Mouse (Mus musculus) v-Abl transformed pro-B cells (cell line): ENCODE data around the gene Fam3b.

ENCODE experiments used
- in situ Hi-C, 2 experiments: fragments of 400-800 bp; cut with MboI; formaldehyde crosslinking; loops; one replicate each; pipeline ENCODE4 v1.15.1; 2025; ENCODE audit not compliant: unreplicated experiment in 2 of 2

The Fam3b gene

DNA sequence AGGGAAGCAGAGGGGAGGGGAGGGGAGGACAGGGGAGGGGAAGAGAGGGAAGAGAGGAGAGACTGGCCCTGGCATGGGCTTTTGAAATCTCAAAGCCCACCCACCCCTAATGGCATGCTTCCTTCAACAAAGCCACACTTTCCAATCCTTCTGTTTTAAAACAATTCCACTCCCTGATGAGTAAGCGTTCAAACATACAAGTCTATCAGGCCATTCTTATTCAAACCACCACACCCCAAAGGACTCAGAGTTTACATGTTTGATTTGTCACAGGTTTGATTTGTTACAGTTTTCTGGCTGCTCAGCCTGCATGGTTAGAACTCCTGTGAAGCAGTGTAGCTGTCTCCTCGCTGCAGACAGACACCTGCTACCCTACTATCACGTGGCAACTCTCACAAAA, 18.6 kb downstream of the Fam3b start:
- in situ Hi-C loops = no loop called here

DNA sequence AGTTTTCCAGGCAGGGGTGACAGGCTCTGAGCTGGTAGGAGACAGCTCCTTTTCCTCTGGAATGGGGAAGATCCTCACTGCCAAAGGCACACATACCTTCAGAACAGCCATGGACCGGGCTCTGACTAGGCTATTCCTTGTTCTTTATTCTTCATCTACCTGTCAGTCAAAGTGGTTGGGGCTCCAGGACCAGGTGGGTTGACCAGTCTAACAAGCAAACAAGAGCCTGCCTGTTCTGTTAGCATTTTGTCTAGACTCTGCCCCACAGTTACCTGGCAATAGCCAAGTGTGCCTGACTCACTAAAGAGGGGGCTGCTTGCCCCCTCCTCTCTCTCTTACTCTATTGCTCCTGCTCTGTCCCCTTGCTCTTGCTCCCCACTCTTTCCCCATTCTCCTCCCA, 22.2 kb downstream of the Fam3b start:
- in situ Hi-C loops = no loop called here

DNA sequence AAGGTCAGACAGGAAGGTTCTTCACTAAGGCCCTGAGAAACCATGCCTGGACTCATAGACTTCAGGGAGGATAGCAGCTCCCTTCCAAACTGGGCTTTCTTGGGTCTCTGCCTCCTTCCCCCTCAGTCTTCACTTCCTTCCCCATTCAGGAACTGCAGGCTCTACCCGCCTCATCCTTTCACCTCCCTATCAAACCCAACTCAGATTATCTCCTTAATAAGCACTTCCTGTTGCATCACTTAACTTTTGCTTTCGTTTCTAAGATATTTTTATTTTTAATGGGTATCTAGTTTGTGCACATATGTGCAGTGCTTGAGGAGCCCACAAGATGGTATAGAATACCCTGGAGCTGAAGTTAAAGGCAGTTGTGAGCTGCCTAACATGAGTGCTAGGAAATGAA, 36.0 kb downstream of the Fam3b start:
- in situ Hi-C loops = no loop called here

DNA sequence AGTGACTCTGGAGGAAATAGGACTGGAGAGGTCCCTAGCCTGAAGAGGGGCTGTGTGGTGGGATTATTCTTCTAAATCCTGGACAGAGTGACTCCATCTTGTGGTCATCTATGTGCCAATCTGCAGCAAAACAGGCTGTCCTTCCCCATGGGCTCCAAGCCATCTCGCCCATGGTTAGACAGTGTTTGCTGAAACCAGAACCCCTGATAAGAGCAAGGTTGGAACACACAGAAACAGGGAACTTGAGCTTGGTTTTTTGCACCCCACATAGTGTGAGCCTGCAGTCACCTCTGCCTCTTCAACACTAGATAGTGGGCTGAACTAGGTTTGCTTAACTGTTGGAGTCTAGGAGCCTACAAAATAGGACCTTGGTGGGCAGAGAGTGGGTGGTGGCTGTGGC, 38.1 kb downstream of the Fam3b start:
- in situ Hi-C loops = no loop called here

DNA sequence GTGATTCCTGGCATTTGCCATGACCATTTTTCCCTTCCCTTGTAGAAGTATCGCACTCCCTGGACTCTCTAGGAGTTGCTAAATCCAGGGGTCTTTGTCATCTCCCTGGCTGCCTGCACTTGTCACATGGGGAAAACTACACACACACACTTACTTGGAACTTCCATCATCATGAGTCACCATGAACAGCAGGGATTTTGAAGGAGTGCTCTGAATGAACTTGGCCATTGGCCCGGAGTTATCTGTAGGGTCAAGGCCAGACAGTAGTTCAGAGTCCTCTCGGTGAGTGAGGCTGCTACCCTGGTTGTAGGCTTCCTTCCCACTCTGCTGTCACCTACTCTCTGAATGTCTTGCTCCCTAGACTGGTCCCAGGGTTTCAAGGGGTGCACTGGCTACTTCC, 39.0 kb downstream of the Fam3b start:
- in situ Hi-C loops = no loop called here

DNA sequence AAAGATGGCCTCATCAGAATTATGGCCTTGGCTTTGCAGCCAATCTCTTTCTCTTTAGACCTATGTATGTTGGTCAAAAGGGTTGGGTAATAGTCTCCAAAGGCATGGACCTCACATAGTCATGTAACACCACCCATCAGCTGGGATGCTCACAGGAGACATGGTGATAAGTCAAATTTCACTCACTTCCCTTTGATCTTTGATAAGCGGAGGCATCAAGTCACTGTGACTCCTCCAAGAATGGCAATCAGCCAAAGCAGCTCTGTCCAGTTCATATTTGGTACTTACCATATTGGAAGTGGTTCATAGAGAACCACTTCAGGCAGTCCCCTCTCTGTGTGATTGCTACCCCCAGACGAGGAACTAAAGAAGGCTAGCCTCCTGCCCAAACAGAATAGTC, 39.9 kb downstream of the Fam3b start:
- in situ Hi-C loops = no loop called here

DNA sequence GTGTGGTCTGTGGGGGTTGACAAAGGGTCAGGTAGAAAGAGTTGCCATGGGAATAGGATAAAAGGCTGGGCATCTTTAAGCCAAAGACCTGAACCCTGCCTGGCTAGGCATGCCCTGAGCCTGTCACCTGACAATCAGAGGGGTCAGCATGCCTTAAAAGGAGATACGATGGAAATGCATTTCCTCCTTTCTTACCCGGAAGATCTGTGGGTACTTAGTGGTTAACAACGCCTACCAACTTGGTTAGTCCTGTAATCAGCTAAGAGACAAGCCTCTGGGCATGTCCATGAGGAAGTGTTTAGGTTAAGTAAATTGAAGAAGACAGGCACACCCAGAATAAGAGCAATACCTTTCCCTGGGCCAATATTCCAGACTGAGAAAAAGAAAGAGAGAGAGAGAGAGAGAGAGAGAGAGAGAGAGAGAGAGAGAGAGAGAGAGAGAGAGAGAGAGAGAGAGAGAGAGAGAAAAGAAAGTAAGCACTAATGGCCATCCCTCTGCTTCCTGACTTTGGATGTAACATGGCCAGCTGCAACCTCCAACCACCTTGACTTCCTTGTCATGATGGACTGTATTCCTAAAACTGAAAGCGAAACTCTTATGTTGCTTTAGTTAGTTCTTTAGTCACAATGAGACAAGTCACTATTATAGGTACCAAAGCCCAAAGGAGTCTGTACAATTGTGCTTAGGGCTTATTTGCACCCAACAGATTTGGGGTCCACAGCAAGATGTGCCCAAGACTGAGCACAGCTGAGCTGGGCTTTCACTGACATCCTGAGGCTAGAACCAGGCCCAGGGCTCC, 46.4 kb downstream of the Fam3b start:
- in situ Hi-C loops = no loop called here

DNA sequence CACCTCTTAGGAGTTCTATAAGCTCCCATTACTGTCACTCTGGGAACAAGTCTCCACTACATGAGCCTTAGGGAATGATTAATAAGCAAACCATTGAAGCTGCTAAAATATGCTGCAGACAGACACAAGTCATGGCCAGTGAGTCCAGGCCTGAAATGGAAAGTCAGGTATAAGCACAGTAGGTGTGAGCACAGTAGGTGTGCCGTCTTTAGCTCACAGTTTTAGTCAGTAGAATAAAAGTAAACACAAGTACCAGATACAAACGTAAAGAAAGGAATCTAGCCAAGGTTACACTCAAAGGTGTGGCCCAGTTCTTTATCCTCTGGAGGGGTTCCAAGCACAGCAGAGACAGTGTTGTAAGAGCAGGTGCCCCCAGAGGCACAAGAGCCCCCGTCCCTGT, 47.1 kb downstream of the Fam3b start:
- in situ Hi-C loops = no loop called here

DNA sequence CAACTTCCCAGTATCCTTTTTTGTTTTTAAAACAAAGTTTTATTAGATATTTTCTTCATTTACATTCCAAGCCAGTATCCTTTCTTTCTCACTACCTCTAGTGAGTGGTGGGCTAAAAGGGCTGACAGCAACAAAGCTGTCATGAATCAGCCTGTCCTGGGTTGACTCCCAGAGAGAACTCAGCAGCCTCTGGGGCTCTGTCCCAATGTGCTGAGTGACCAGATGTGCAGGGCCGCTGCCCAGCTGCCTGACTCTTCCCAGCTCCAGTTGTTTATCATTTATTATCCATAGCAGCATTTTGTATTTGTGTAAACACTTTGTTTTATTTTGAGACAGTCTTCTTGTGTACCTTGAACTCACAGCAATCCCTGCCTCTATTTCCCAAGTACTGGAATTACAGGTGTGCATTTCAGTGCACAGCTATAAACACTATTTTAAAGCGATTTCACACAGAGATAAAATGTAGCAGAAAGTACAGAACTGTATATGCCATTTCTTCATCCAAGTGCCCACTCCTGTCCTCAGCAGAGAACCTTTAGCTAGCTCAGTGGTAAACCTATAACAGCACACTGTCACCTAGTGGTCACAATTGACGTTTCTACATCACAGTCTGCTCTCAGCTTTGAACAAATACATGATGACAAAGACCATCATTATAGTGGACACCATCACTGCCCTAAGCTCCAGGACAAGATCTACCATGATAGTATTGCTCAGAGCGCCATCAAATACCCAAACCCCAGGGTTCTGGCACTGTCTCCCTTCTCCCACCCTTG, 48.2 kb downstream of the Fam3b start:
- in situ Hi-C loops = no loop called here

DNA sequence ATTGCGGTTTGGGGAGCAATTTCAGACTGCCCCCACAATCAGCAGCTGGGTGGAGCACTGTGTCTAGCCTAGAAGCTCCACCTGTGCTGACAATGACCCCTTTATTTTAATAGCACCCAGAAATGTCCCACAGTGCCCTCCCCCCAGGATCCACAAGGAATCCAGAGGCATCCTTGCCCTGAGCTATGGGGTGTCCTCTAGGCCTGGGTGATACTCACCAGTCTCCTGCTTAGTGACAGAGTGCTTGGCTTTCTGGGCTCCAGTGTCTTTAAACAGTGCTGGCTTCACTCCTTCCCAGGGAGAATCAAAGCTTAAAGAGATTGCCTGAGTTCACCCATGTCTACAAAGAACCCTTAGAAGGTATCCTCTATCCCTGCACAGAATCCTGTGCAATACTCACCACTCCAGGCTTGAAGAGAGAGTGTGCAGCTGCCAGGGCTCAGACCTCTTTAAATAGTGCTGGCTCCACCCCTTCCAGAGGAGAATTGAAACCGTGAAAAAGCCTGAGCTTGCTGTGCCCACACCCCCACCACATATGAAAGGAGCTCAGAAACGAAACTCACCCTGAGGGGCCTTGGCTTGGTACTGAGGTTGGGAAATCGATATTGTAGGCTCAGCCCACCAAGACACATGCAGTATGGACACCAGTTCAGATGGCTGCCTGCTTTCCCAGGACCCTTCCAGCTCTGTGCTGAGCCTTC, 52.0 kb downstream of the Fam3b start, which contains the start of gene Mx1:
Gene Mx1, minus strand, starts transcription at position 427 of the 701 bp plus-strand sequence.
- in situ Hi-C loops = no loop called here

DNA sequence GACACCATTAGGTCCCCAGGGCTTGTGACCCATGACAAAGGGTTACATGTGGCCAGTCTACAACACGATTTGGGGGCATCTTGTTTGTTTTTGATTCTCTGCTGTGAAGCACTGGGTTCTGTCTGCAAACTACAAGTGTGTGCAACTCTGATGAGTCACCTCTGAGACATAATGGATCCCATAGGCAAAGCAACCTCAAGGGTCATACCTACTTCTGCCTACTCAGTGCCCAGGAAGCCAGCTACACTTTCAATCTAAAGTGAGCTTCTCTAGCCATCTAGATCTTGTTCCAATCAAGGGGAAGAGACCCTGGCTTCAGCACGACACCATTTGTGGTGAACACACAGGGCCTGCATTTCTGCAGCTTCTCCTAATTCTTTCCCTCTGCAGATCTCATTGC, 53.3 kb downstream of the Fam3b start:
- in situ Hi-C loops = no loop called here

DNA sequence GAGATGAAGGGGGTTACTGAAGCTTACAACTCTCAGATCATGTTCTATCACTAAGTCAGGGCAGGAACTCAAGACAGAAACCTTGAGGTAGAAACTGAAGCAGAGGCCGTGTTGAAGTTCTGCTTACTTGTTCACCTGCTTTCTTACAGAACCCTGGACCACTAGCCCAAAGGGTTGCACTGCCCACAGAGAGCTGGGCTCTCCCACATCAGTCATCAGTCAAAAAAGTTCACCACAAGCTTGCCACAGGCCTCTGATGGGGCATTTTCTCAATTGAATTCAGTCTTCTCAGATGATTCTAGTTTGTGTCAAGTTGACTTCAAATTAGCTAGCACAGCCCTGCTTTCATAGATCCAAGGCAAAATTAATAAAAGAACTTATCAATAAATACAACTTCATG, 54.8 kb downstream of the Fam3b start:
- in situ Hi-C loops = no loop called here

DNA sequence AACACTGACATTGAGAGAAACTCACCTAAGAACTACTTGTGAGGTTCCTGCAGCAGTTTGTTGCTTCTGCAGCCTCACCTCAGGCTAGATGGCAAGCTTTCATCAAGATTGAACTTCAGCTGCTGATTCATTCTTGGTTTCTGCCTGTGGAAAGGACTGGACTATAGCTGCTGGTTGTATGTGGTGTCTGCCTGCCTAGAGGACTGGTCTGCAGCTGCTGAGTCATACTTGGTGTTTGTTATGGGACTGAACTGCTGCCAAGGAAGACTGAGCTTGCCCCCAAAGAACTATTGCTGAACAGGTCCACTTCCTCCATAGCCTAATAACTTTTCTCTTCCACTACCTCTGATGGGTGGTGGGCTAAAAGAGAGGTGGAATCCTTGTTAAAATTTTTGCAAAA, 67.2 kb downstream of the Fam3b start:
- in situ Hi-C loops = no loop called here

DNA sequence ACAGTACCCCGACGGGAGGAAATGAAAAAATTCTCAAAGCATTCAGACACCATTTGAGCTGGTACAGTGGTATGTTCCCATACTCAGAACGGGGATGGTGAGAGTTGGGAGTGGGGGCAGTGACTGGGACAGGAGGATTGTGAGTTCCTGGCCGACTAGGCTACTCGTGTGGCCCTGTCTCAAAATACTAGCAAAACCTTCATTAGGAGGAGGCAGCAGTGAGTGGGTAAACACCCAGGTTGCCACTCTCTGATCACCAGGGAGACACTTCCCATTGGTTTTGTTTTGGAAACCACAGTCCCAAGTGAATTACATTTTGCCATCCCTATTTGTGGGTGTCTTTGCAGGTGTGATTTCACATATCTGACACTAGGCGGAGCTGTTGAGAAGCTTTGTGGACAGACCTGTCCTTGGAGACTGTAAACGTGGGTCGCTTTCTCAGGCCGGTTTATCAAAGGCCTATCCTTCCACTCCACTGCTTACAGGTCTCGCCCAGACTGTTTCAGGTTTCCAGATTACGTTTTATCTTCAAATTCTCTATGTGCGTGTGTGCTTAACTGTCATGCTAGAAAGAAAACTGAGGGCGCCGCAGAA, 70.8 kb downstream of the Fam3b start:
- in situ Hi-C loops = loop anchor here in 1 of 2 experiments (5.0 kb wide), 1 partner anchor 154 kb away; no protein-coding TSS in a partner anchor

DNA sequence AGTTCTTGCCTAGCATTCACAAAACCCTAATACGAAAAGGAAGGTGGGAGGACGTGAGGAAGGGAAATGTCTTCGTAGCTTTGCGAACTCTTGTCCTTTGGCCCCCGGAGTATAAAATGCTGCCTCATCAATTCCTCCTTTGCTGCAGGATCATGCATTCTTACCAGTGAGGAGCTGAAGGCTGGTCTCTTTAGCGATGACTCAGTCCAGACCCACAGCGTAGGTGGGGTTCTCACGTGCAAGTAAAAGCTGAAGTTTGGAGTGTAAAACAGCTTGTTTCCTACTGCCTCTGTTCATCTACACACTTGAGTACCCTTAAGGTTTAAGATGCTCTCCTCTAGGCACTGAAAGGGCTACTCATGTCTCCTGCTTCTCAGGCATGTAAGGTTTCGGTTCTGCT, 72.6 kb downstream of the Fam3b start:
- in situ Hi-C loops = loop anchor here in 1 of 2 experiments (5.0 kb wide), 1 partner anchor 155 kb away; no protein-coding TSS in a partner anchor

DNA sequence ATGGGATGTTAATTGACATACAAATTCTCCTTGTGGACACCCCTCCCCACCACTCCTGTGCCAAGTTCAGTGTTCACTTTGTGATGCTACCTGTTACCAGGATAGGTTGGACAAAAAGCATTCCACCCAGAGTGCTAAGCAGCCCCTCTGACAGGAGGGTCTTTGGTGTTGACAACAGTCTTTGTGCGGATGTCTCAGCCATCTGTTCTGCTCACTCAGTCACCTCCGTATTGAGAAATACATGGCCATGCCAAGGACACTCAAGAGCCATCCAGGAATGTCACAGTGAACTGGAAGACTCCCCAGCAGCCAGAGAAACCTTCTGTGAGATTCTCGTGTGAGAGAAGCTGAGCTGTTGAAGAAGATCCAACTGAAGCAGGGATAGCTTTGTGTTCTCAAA, 76.4 kb downstream of the Fam3b start:
- in situ Hi-C loops = no loop called here

DNA sequence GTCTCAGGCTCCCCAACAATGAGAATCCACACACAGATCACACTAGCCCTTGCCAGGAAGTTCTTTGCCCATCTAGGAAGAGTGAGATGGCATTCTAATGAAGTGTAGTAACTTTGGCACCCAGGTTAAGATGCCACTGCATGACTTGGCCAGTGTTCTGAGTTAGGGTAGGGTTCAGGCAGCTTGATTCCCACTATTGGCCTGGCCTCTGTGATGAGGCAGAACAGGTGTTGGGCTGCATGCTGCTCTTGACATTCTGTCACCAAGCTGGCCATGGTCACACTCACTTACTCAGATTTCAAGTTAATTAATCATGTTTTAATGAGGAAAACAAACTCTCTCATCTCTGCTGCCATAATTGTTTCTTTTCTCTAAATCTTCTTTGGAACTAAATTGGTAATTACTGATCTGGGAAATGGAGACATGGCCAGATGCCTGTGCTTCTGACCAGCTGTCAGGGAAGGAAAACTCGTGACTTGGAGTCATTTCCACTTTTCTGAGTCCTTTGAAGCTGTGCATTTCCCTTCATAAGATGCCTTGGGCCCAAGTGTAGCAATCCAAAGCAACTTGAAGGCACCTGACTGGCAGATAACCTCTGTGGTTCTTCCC, 77.1 kb downstream of the Fam3b start:
- in situ Hi-C loops = no loop called here

DNA sequence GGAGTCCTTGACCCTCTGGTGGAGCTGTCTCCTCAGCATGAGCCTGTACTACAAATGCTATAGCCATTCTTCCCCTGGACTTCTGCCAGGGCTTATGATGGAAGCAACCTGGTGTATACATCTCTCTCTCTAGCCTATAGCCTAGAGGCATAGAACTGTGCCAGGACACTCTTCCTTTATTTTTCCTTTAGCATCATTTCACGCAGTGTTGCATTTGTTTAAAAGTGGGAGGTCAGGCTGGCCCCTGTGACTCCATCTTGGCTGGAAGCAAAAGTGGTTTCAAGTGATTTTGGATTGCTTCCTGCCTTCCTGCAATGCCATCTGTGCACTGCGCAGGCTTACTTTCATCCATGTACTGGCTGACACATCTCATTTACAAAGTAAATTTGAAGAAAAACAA, 80.4 kb downstream of the Fam3b start:
- in situ Hi-C loops = no loop called here

DNA sequence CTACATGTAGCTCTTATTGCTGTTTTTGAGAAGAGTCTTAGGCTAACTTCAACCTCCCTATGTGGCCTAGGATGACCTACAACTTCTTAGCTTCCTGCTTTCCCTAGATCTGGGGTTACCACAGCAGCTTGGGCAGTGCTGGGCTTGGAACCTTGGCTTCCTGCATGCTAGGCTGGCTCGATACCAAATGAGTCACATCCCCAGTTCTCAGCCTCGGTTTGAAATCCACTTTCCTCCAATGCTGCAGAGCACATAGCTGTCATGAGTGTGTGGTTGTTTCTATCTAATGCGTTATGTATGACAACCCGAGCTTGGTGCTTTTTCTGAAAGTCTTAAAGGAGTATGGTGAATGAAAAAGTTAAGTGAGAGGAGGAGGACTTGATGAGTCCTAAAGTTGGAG, 83.3 kb downstream of the Fam3b start:
- in situ Hi-C loops = no loop called here

DNA sequence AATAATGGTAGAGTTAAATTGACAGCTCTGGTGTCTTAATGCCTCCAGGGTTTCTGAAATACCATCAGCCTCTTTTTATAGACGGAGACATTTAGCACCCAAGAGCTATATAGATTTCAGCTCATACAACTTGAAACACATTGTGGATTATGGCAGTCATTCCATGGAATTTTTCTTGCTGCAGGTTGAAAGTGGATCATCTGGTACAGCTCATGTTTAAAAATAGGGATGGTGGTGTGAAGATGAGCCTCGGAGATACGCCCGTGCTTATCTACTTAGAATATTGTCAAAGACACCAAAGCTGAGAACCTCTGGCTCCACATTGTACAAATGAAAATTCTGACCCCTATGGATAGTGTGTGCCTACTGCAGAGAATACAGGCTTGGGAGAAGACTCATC, 84.5 kb downstream of the Fam3b start:
- in situ Hi-C loops = no loop called here

DNA sequence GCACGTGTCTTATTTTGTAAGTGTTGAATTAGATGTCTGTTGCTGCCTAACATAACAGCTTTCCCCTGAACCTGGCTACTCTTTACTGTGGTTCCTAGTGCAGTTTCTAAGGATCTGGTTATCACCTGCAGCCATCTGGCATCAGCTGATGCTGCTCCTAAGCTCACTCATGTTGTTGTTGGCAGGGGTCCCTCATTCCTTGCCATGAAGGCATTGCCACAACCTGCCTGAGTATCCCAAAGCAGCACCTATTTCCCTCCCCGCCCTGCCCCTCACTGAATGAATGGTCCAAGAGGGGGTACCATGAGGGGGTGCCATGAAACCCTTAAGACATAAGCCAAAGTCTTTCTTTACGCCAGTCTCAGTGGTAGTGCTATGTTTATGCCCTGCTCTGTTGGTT, 86.6 kb downstream of the Fam3b start:
- in situ Hi-C loops = no loop called here
